Mouse (Mus musculus) ES-E14 (cell line): Measurements from ENCODE around the gene Aimp2.

Source experiments
- CHD2 ChIP-seq: IDR thresholded peaks from 2 replicates; pipeline ENCODE4 v1.6.1; 2014; ENCODE audit warnings: mild to moderate bottlenecking, low read depth, low read length, inconsistent platforms
- HCFC1 ChIP-seq: IDR thresholded peaks from 2 replicates; pipeline ENCODE4 v1.6.1; 2012; ENCODE audit warnings: low read length, inconsistent platforms, borderline replicate concordance; ENCODE audit not compliant: insufficient read depth
- MAFK ChIP-seq: IDR thresholded peaks from 2 replicates; pipeline ENCODE4 v1.6.1; 2014; ENCODE audit warnings: mild to moderate bottlenecking, low read depth, low read length, inconsistent platforms; ENCODE audit not compliant: insufficient read depth
- ZNF384 ChIP-seq: IDR thresholded peaks from 2 replicates; pipeline ENCODE4 v1.6.1; 2012; ENCODE audit warnings: low read depth, low read length, inconsistent platforms

DNA sequence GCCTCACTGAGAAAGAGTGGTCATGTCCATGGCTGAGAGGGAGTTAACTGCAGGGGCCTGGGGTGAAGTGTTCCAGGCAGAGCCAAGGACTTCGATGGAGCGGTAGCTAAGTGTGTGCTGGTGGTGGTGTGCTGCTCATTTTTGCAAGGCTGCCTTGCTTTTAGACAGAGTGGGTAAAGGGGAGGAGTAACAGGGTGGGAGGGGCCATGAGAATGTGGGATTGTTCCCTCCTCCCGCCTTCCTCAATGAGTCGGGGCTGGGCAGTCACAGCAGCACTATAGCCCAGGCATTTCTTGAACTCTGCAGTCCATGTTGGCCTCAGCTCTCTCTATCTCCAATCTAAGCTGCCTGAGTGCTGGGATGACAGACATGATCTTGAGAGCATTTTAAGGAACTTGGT is 35.1 kb downstream of the Aimp2 start:
- TF ChIP-seq HCFC1 (no peak), MAFK (no peak), CHD2 (no peak), ZNF384 (no peak)
